Mouse (Mus musculus): ENCODE data around the gene Zic2. TPM values are rescaled to one million over a fixed set of nuclear protein-coding genes. Genes with fewer than 3 reads are reported as not detected.
"Not testable (repeated sequence)": the region's sequence is repeated elsewhere in the genome, so short reads cannot be mapped to it uniquely, and the experiment has no call there.

The Zic2 gene
- total RNA-seq, 2 experiments from 2014 or later = 17.4 to 18.3 TPM

GRCm38 (mm10) chr14:122452701-122453387, 22.4 kb upstream of the Zic2 start:
- DNase-seq (ENCODE audit: extremely low spot score in 1 of 2, low spot score in 2 of 2) = no peak
- H3K27ac ChIP-seq = peak overlapping the region; percentile 52; the same call in 1 of the 2 replicates
- TF ChIP-seq CTCF (IDR thresholded peaks at IDR 0.05) = no peak
- H3K4me3 ChIP-seq = no peak overlapping the region
- intact Hi-C loops (cut with DNase I) = no loop called here

GRCm38 (mm10) chr14:122453388-122453995, 21.7 kb upstream of the Zic2 start:
- intact Hi-C loops (cut with DNase I) = no loop called here
- no peak for DNase-seq (ENCODE audit: extremely low spot score in 1 of 2, low spot score in 2 of 2)
- TF ChIP-seq CTCF (IDR thresholded peaks at IDR 0.05) = peak; percentile 42
- H3K27ac ChIP-seq = peak overlapping the region; percentile 52
- peak overlapping the region; percentile 30 for H3K4me3 ChIP-seq

- Histone ChIP-seq H3K4me3 (peak overlapping the region; percentile 30), H3K27ac (peak overlapping the region; percentile 52)
- no peak for DNase-seq (ENCODE audit: extremely low spot score in 1 of 2, low spot score in 2 of 2)
- intact Hi-C loops (cut with DNase I) = loop anchor here (1.0 kb wide), 1 partner anchor 224 kb away; no protein-coding TSS in a partner anchor
- TF ChIP-seq CTCF (IDR thresholded peaks at IDR 0.05) = no peak
These were observed 21.1 kb upstream of the Zic2 start for GRCm38 (mm10) chr14:122453996-122454738.

DNA sequence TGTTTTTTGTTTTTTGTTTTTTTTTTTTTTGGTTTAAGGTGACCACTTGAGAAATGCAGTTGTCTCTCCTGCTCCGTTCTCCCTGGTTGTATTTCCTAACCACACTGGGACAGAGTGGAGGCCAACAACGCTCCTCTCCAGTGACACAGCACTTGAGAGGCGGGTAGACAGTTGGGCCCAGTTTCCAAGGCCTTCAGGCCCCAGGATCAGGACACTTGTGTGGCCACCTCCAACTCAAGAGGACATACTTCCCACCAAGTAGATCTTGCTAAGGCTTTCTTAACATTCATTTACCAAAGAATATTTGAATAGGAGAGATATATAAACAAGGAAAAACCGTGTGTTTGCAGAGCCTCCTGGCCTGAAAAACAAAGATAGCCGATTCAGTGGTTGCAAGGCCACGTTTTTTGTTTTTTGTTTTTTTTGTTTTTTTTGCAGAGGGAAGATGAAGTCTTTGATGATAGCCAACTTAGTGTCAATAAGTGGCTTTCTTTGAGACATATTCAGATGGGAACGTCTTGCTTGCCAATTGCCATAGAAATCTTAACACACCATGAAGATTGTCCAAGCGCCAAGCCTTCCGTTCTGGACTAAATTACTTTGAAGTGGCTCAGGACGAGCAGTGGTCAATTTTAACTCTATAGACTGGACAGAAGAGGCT, 20.2 kb upstream of the Zic2 start:
- TF ChIP-seq CTCF (IDR thresholded peaks at IDR 0.05) = no peak
- no peak overlapping the region; the same call in 1 of the 2 replicates for H3K27ac ChIP-seq

DNA sequence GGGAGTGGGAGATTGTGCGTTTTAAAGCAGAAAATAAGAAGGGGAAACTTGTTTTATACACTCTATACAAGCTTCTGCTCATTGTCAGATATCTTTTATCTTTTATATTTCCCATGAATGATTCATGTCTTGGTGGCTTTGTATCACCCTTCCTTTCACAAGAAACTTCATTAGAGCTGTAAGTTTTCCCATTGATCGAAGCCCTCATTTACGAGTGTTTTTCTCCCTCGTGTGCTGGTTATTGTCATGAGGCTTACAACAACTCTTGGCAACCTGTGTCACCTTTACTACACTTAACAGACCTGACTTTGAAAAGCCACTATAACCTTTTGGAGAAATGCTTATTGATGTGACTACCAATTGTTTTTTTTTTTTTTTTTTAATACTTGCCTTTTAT, 19.7 kb upstream of the Zic2 start:
- Histone ChIP-seq H3K4me3 (no peak overlapping the region), H3K27ac (no peak overlapping the region)
- intact Hi-C loops (cut with DNase I) = no loop called here
- TF ChIP-seq CTCF (IDR thresholded peaks at IDR 0.05) = no peak
- DNase-seq (ENCODE audit: extremely low spot score in 1 of 2, low spot score in 2 of 2) = no peak

More for the DNA sequence above, 20.2 kb upstream of the Zic2 start:
- intact Hi-C loops (cut with DNase I) = loop anchor here (1.0 kb wide), 1 partner anchor 225 kb away; no protein-coding TSS in a partner anchor
- no peak overlapping the region for H3K4me3 ChIP-seq
- no peak for DNase-seq (ENCODE audit: extremely low spot score in 1 of 2, low spot score in 2 of 2)

DNA sequence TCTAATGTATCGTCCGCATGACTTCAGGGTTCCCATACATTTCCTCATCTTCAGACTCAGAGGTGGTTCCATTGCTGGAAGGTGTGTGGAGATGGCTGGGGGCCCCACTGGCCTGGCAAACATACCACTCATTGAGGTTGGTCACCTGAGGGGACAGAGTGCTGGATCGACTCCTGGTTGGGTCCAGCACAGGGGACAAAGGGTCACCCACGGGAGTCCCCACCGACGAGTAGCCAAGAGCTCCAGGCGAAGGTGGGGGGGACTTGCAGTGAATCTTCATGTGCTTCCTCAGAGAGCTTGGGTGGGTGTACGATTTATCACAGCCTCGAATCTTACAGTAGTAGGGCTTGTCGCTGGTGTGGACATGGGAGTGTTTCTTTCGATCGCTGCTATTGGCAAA, 15.9 kb upstream of the Zic2 start:
- intact Hi-C loops (cut with DNase I); DNase-seq (ENCODE audit: extremely low spot score in 1 of 2, low spot score in 2 of 2); H3K27ac ChIP-seq: not testable (repeated sequence)

GRCm38 (mm10) chr14:122459776-122460175, 15.5 kb upstream of the Zic2 start:
- TF ChIP-seq CTCF (IDR thresholded peaks at IDR 0.05) = no peak
- no peak for DNase-seq (ENCODE audit: extremely low spot score in 1 of 2, low spot score in 2 of 2)
- intact Hi-C loops (cut with DNase I) = loop anchor here (10.0 kb wide), 1 partner anchor 355 kb away; the partner anchor contains the start of gene Tm9sf2
- Histone ChIP-seq H3K4me3 (no peak overlapping the region), H3K27ac (no peak overlapping the region)

More for the DNA sequence above, 15.9 kb upstream of the Zic2 start:
- not testable (repeated sequence) for H3K4me3 ChIP-seq

- intact Hi-C loops (cut with DNase I) = loop anchor here (10.0 kb wide), 1 partner anchor 355 kb away; the partner anchor contains the start of gene Tm9sf2
- DNase-seq (ENCODE audit: extremely low spot score in 1 of 2, low spot score in 2 of 2) = no peak
- Histone ChIP-seq H3K27ac (no peak overlapping the region), H3K4me3 (no peak overlapping the region)
- TF ChIP-seq CTCF (IDR thresholded peaks at IDR 0.05) = no peak
These were observed 15.0 kb upstream of the Zic2 start for GRCm38 (mm10) chr14:122460226-122460625.

DNA sequence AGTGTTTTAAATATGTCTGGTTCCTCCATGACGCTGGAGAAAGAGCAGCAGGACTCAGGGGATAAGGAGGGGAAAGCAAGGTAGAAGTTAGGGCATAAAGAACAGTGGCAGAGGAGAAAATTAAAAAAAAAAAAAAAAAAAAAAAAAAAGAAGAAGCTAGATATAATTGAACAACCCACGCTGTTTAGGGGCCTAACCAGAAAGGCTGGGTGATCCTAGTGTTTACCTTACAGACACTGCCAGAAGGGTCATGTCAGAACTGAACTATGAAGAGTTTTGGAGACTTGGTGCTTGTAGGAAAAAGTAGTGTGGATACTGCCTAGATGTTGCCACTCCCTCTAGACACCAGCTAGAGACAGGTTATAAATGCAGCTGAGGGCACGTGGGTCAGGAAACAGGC, 13.7 kb upstream of the Zic2 start:
- H3K27ac ChIP-seq = peak overlapping the region; percentile 18; the same call in 1 of the 2 replicates
- no peak for TF ChIP-seq CTCF (IDR thresholded peaks at IDR 0.05)
- intact Hi-C loops (cut with DNase I) = loop anchor here (10.0 kb wide), 1 partner anchor 357 kb away; the partner anchor contains the start of gene Tm9sf2
- DNase-seq (ENCODE audit: extremely low spot score in 1 of 2, low spot score in 2 of 2) = no peak
- H3K4me3 ChIP-seq = peak overlapping the region; percentile 24; the same call in 1 of the 2 replicates

DNA sequence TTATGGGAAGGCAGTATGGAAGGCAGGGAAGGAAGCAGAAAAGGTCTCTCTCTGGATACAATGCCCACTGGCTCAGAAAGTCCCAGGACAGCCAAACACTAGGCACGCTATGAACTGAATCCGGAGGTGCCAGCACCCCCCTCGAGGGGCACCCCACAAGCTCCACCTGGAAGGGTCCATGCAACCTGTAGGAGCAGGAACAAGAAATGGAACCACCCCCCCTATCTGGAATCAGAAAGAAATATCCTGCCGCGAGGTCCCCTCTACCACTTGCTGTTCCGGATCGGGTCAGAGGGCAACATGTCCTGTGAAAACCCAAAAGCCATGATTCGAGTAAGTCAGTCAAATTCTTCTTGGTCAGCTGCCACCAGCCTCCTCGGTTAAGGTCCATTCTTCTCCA, 13.3 kb upstream of the Zic2 start:
- peak overlapping the region; percentile 24; the same call in 1 of the 2 replicates for H3K4me3 ChIP-seq
- intact Hi-C loops (cut with DNase I) = loop anchor here (10.0 kb wide), 1 partner anchor 357 kb away; the partner anchor contains the start of gene Tm9sf2
- DNase-seq (ENCODE audit: extremely low spot score in 1 of 2, low spot score in 2 of 2) = no peak
- no peak for TF ChIP-seq CTCF (IDR thresholded peaks at IDR 0.05)
- peak overlapping the region; percentile 18; the same call in 1 of the 2 replicates for H3K27ac ChIP-seq

GRCm38 (mm10) chr14:122462689-122463079, 12.6 kb upstream of the Zic2 start:
- DNase-seq (ENCODE audit: extremely low spot score in 1 of 2, low spot score in 2 of 2) = no peak
- peak overlapping the region; percentile 50 for H3K4me3 ChIP-seq
- intact Hi-C loops (cut with DNase I) = loop anchor here (10.0 kb wide), 1 partner anchor 358 kb away; the partner anchor contains the start of gene Tm9sf2
- H3K27ac ChIP-seq = peak overlapping the region; percentile 70; the same call in 1 of the 2 replicates
- no peak for TF ChIP-seq CTCF (IDR thresholded peaks at IDR 0.05)

Data from left cerebral cortex, adult 2 months (tissue).